Mouse (Mus musculus) limb, embryonic 14.5 days (tissue): ENCODE results near the gene Nipsnap1. TPM values are rescaled to one million over a fixed set of nuclear protein-coding genes. Genes with fewer than 3 reads are reported as not detected.

Experiments
- ATAC-seq: fragments of 200-750 bp; cut with Nextera tagmentation; 2 replicates; pipeline ENCODE4 v1.8.0; 2017; ENCODE audit warnings: low read depth, moderate number of reproducible peaks, moderate TSS enrichment; ENCODE audit not compliant: low FRiP score
- DNase-seq: peaks from one replicate; pipeline ENCODE4 v3.0.0-alpha.2; 2015; ENCODE audit warnings: low spot score
- H3K27ac ChIP-seq: fragments of 300-500 bp; sonication (generic); replicated peaks from 2 replicates; pipeline ENCODE4 v1.5.1; 2014; ENCODE audit warnings: low read depth, mild to moderate bottlenecking, low read length, moderate library complexity, mixed read lengths
- H3K27me3 ChIP-seq: fragments of 300-500 bp; sonication (generic); 2 replicates; pipeline ENCODE4 v1.6.1; 2014; ENCODE audit warnings: low read length, mixed read lengths; ENCODE audit not compliant: control insufficient read depth, insufficient read depth
- H3K36me3 ChIP-seq: fragments of 300-500 bp; sonication (generic); 2 replicates; pipeline ENCODE4 v1.6.1; 2014; ENCODE audit warnings: mild to moderate bottlenecking, low read length, moderate library complexity, mixed read lengths; ENCODE audit not compliant: control insufficient read depth, insufficient read depth
- H3K4me1 ChIP-seq: fragments of 300-500 bp; sonication (generic); 2 replicates; pipeline ENCODE4 v1.6.1; 2014; ENCODE audit warnings: antibody characterized with exemption, low read length, mixed read lengths; ENCODE audit not compliant: control insufficient read depth, insufficient read depth
- H3K4me2 ChIP-seq: fragments of 300-500 bp; sonication (generic); replicated peaks from 2 replicates; pipeline ENCODE4 v1.6.1; 2014; ENCODE audit warnings: low read depth, mild to moderate bottlenecking, low read length, moderate library complexity; ENCODE audit not compliant: severe bottlenecking
- H3K4me3 ChIP-seq: fragments of 300-500 bp; sonication (generic); replicated peaks from 2 replicates; pipeline ENCODE4 v1.5.1; 2014; ENCODE audit warnings: low read length
- H3K9ac ChIP-seq: fragments of 300-500 bp; sonication (generic); 2 replicates; pipeline ENCODE4 v1.6.1; 2014; ENCODE audit warnings: mild to moderate bottlenecking, low read depth, low read length, moderate library complexity; ENCODE audit not compliant: severe bottlenecking
- H3K9me3 ChIP-seq: fragments of 300-500 bp; sonication (generic); 2 replicates; pipeline ENCODE4 v1.6.1; 2016; ENCODE audit warnings: low read length; ENCODE audit not compliant: control insufficient read depth
- POLR2A ChIP-seq: fragments of 200-500 bp; IDR thresholded peaks from 2 replicates; pipeline ENCODE4 v1.8.0; 2012; ENCODE audit warnings: inconsistent platforms, mild to moderate bottlenecking, moderate library complexity, borderline replicate concordance; ENCODE audit not compliant: insufficient read depth, insufficient read length; ENCODE audit errors: extremely low read depth
- WGBS: fragments of 180-500 bp; shearing (Covaris S2); extraction: QIAGEN DNeasy Blood & Tissue Kit; methylation state at CpG from one replicate; pipeline ENCODE4 v1.1.7; 2014; 5-methylcytosine and 5-hydroxymethylcytosine counted together
- polyA plus RNA-seq, 2 experiments: library from polyadenylated mRNA; depleted of rRNA in 1 of 2; stranded (reverse) in 1 of 2; unstranded in 1 of 2; fragments of >200 nt; fragmentation: Nextera tagmentation in 1 of 2; extraction: Ambion mirVana in 1 of 2; gene quantifications; 2 replicates each; pipeline versions ENCODE4 v1.2.1 to v1.2.3; 2012 to 2014

Nipsnap1 gene
- polyA plus RNA-seq (2012; rRNA removed) = 34.7 and 38.0 TPM in 2 replicates
- 42.9 and 53.8 TPM in 2 replicates for polyA plus RNA-seq (2014; fragmentation: Nextera tagmentation; extraction: Ambion mirVana)

GRCm38 (mm10) chr11:4873755-4874475 lies at the start of gene Nipsnap1:
Gene Nipsnap1 (plus strand): TSS chr11:4873951.
- ATAC-seq (peak; percentile 91), DNase-seq (peak; percentile 90)
- H3K9me3 ChIP-seq = no peaks in the 10 kb centered on the region
- under 1% methylated on average over 30 of the region's 30 CpGs for WGBS
- no peaks in the 10 kb centered on the region for H3K27me3 ChIP-seq
- 0 out of 2 replicates have a peak, but pooled peaks cover 4% of the 10 kb centered on the region for H3K4me1 ChIP-seq
- peak within 1 kb of the TSS; percentile 59 for H3K27ac ChIP-seq
- peaks cover 5% of the 10 kb centered on the region; the same call in 1 of the 2 replicates for H3K36me3 ChIP-seq
- H3K4me2 ChIP-seq = peak within 1 kb of the TSS; percentile 71
- H3K9ac ChIP-seq = peak within 1 kb of the TSS; percentile 68
- 0 out of 2 replicates have a peak, but pooled peaks have one; percentile 40 for TF ChIP-seq POLR2A
- H3K4me3 ChIP-seq = peak within 1 kb of the TSS; percentile 73

GRCm38 (mm10) chr11:4826152-4826778 lies 47.5 kb upstream of the Nipsnap1 start:
- H3K4me2 ChIP-seq = no peak overlapping the region
- 87% methylated on average over 3 of the region's 3 CpGs for WGBS
- no peaks in the 10 kb centered on the region for H3K36me3 ChIP-seq
- no peak overlapping the region for H3K9ac ChIP-seq
- H3K27ac ChIP-seq = no peak overlapping the region
- TF ChIP-seq POLR2A = no peak
- H3K27me3 ChIP-seq = no peaks in the 10 kb centered on the region
- H3K4me1 ChIP-seq = no peaks in the 10 kb centered on the region
- H3K4me3 ChIP-seq = no peak overlapping the region
- ATAC-seq (no peak), DNase-seq (no peak)
- H3K9me3 ChIP-seq = no peaks in the 10 kb centered on the region

- no peak for TF ChIP-seq POLR2A
- Histone ChIP-seq H3K4me2 (no peak overlapping the region), H3K4me1 (no peaks in the 10 kb centered on the region), H3K9me3 (no peaks in the 10 kb centered on the region), H3K36me3 (no peaks in the 10 kb centered on the region), H3K27me3 (no peaks in the 10 kb centered on the region), H3K4me3 (no peak overlapping the region), H3K9ac (no peak overlapping the region), H3K27ac (no peak overlapping the region)
- no peak for ATAC-seq
- no peak for DNase-seq
These were observed 46.4 kb upstream of the Nipsnap1 start for GRCm38 (mm10) chr11:4827340-4827739.

- no peak for DNase-seq
- Histone ChIP-seq H3K4me3 (no peak overlapping the region), H3K36me3 (no peaks in the 10 kb centered on the region), H3K9me3 (no peaks in the 10 kb centered on the region), H3K27ac (no peak overlapping the region), H3K27me3 (no peaks in the 10 kb centered on the region), H3K4me1 (no peaks in the 10 kb centered on the region), H3K4me2 (no peak overlapping the region), H3K9ac (no peak overlapping the region)
- ATAC-seq = no peak
- WGBS = 79% methylated on average over 2 of the region's 2 CpGs
- TF ChIP-seq POLR2A = no peak
These were observed 45.8 kb upstream of the Nipsnap1 start for GRCm38 (mm10) chr11:4827916-4828315.

GRCm38 (mm10) chr11:4831066-4831465 lies 42.7 kb upstream of the Nipsnap1 start:
- no peak overlapping the region for H3K9ac ChIP-seq
- ATAC-seq (no peak), DNase-seq (no peak)
- no peaks in the 10 kb centered on the region for H3K36me3 ChIP-seq
- no peaks in the 10 kb centered on the region for H3K4me1 ChIP-seq
- no peaks in the 10 kb centered on the region for H3K9me3 ChIP-seq
- no peak overlapping the region for H3K4me3 ChIP-seq
- no peak overlapping the region for H3K4me2 ChIP-seq
- no peak for TF ChIP-seq POLR2A
- H3K27me3 ChIP-seq = no peaks in the 10 kb centered on the region
- no peak overlapping the region for H3K27ac ChIP-seq
